Mouse (Mus musculus) neural tube, embryonic 14.5 days (tissue): Measurements from ENCODE around the gene Cd46. TPM values are rescaled to one million over a fixed set of nuclear protein-coding genes. Genes with fewer than 3 reads are reported as not detected.

Experiments used
- ATAC-seq: fragments of 200-750 bp; cut with Nextera tagmentation; 2 replicates; pipeline ENCODE4 v1.8.0; 2017; ENCODE audit warnings: low read depth, mild to moderate bottlenecking, moderate TSS enrichment, moderate library complexity
- H3K27ac ChIP-seq: fragments of 300-500 bp; sonication (generic); 2 replicates; pipeline ENCODE4 v1.5.1; 2014; ENCODE audit warnings: low read depth, mild to moderate bottlenecking, control low read depth, low read length, moderate library complexity, mixed read lengths
- H3K27me3 ChIP-seq: fragments of 300-500 bp; sonication (generic); 2 replicates; pipeline ENCODE4 v1.6.1; 2014; ENCODE audit warnings: low read length; ENCODE audit not compliant: control insufficient read depth, insufficient read depth
- H3K36me3 ChIP-seq: fragments of 300-500 bp; sonication (generic); 2 replicates; pipeline ENCODE4 v1.6.1; 2014; ENCODE audit warnings: low read length, mixed read lengths; ENCODE audit not compliant: control insufficient read depth, insufficient read depth
- H3K4me1 ChIP-seq: fragments of 300-500 bp; sonication (generic); 2 replicates; pipeline ENCODE4 v1.6.1; 2014; ENCODE audit warnings: low read length; ENCODE audit not compliant: control insufficient read depth, insufficient read depth
- H3K4me2 ChIP-seq: fragments of 300-500 bp; sonication (generic); 2 replicates; pipeline ENCODE4 v1.6.1; 2014; ENCODE audit warnings: mild to moderate bottlenecking, low read depth, low read length, control low read depth
- H3K4me3 ChIP-seq: fragments of 300-500 bp; sonication (generic); 2 replicates; pipeline ENCODE4 v1.5.1; 2014; ENCODE audit warnings: low read depth, low read length, control low read depth, mixed read lengths
- H3K9ac ChIP-seq: fragments of 300-500 bp; sonication (generic); replicated peaks from 2 replicates; pipeline ENCODE4 v1.6.1; 2014; ENCODE audit warnings: low read depth, mild to moderate bottlenecking, control low read depth, low read length, mixed read lengths
- H3K9me3 ChIP-seq: fragments of 300-500 bp; sonication (generic); 2 replicates; pipeline ENCODE4 v1.6.1; 2016; ENCODE audit warnings: low read length; ENCODE audit not compliant: control insufficient read depth
- WGBS: fragments of 180-500 bp; shearing (Covaris S2); extraction: QIAGEN DNeasy Blood & Tissue Kit; methylation state at CpG from one replicate; pipeline ENCODE4 v1.1.7; 2014; 5-methylcytosine and 5-hydroxymethylcytosine counted together
- microRNA counts: library from miRNA; unstranded; fragments of <30 nt; microRNA quantifications from one replicate; lab custom pipeline; 2016
- microRNA-seq: library from miRNA; unstranded; fragments of <30 nt; microRNA quantifications from one replicate; pipeline ENCODE4, GENCODE M21; 2016
- polyA plus RNA-seq: library from polyadenylated mRNA; unstranded; fragments of >200 nt; fragmentation: Nextera tagmentation; extraction: Ambion mirVana; gene quantifications from 2 replicates; pipeline ENCODE4 v1.2.1, GENCODE M21; 2014

Gene Cd46
- polyA plus RNA-seq, 1 experiment from 2014 or later: 1.3 TPM

DNA sequence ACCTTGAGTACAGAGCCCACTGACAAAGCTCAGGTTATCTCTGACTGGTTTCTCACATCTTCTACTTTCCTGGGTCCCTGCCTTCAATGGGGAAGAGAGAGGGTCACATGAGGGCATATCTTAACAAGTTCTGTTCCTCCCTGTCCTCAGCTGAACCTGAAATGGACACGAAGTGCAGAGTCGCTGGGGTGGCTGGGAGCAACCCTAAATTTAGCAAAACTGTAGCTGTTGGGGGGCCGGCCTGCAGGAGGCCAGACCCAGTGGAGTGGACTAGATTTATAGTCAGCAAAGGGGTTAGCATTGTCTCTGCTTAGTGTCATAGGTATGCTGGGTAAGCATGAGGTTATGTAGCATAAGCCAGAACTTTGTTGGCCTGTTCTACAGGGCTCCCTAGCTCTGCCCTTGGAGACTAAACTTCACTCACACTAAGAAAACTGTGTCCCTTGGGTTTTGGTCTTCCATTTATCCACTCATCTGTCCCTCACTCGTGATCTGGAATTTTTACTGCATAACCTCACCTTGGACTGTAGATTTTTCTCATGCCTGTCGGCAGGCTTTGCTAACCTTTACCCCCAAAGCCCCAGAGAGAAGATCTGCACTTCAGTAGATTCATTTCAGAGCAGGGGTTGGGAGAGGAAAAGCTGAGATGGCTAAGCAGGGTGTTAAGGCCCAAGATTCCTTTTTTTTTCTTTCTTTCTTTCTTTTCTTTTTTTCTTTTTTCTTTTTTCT is 99.3 kb downstream of the Cd46 start:
- WGBS: 73% methylated on average over 5 of the region's 5 CpGs
- Histone ChIP-seq H3K4me1 (no peaks in the 10 kb centered on the region), H3K27ac (no peak overlapping the region), H3K27me3 (no peaks in the 10 kb centered on the region), H3K36me3 (no peaks in the 10 kb centered on the region), H3K4me2 (no peak overlapping the region), H3K4me3 (no peak overlapping the region), H3K9ac (no peak overlapping the region), H3K9me3 (no peaks in the 10 kb centered on the region)
- no peak for ATAC-seq

DNA sequence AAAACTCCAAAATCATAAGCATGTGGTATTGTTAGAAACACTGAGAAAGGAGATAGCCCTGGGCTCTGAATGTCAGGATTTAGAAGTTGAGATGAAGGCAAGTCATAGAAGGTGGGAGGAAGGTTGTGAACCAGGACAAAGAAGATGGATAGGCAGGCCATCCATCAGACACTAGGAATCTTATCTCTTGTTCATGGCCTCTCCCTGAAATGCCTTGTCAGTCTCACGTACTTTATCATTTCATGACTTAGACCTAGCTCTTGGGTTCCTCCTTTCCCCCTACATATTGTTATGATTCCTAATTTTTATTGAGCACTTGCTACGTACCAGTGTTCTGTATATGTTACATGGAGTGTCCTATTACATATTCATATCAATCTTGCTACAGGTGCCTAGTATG is 100.4 kb downstream of the Cd46 start:
- Histone ChIP-seq H3K4me2 (no peak overlapping the region), H3K9ac (no peak overlapping the region), H3K4me1 (no peaks in the 10 kb centered on the region), H3K27me3 (no peaks in the 10 kb centered on the region), H3K9me3 (no peaks in the 10 kb centered on the region), H3K27ac (no peak overlapping the region), H3K36me3 (no peaks in the 10 kb centered on the region), H3K4me3 (no peak overlapping the region)
- WGBS: 88% methylated on average over 2 of the region's 2 CpGs
- ATAC-seq: no peak

DNA sequence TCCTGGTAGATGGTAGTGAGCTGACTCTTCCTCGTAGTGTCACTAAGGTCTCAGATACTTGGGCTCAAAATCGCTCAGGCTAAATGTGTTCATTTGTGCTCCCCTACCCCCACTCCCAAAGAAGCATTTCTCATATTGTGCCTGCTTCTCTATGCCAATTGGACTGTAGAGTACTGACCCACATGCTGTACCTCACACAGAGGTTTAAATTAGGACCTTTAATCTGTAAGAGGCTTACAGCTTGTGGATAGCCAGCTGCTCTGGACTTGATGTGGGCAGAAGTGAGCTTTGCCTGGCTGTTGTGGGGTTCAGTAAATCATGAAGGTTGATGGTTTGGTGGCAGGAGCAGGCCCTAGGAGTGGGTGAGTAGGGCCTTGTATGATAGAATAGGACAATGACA is 101.1 kb downstream of the Cd46 start:
- H3K4me1 ChIP-seq: no peaks in the 10 kb centered on the region
- 97% methylated on average over 2 of the region's 2 CpGs for WGBS

DNA sequence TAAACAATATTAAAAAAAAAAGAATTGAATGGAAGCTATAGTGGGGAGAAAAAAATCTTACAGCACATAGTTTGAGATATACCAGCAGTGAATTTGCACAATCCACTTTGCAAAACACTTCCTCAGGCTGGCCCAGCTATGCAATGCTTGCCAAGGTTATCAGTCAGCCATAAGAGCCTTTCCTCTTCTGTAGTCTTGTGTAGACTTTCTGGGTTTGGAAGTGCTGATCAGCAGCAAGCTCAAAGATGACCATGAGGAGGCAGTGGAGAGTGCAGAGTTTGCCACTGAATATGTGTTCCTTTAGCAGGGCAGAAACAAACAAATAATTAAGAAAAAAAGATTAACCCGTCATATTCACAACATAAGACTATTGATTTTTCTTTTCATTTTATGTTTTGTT is 103.0 kb downstream of the Cd46 start:
- Histone ChIP-seq H3K4me3 (no peak overlapping the region), H3K4me2 (no peak overlapping the region), H3K9ac (no peak overlapping the region), H3K27me3 (no peaks in the 10 kb centered on the region), H3K36me3 (no peaks in the 10 kb centered on the region), H3K9me3 (no peaks in the 10 kb centered on the region), H3K27ac (no peak overlapping the region), H3K4me1 (no peaks in the 10 kb centered on the region)
- no peak for ATAC-seq
- WGBS: 100% methylated on average over 1 of the region's 1 CpGs

More for the DNA sequence above, 101.1 kb downstream of the Cd46 start:
- no peaks in the 10 kb centered on the region for H3K27me3 ChIP-seq
- no peaks in the 10 kb centered on the region for H3K9me3 ChIP-seq
- H3K36me3 ChIP-seq: no peaks in the 10 kb centered on the region
- H3K9ac ChIP-seq: no peak overlapping the region
- no peak for ATAC-seq
- no peak overlapping the region for H3K4me3 ChIP-seq
- no peak overlapping the region for H3K27ac ChIP-seq
- H3K4me2 ChIP-seq: no peak overlapping the region

MicroRNAs encoded within 50 kb of the gene (microRNA counts, 519-probe panel; counts per million panel counts)
- microRNA mmu-miR-29b (lab: Ali Mortazavi, UCI) (2,618 counts per million, percentile 13 among the panel's probes with 10 or more counts), microRNA mmu-miR-29c (lab: Ali Mortazavi, UCI) (4,797 counts per million, percentile 63 among the panel's probes with 10 or more counts)

Small RNAs within 50 kb of the gene (microRNA-seq; reads per million reads assigned to microRNA genes)
- gene Mir29b-2 (1.1 reads per million), gene Mir29c (105 reads per million, percentile 48 among the genes with 10 or more reads in this experiment)

Other genes starting within 250 kb of the Cd46 start
- 19.5 and 34.2 TPM in 2 replicates for gene Cd34, start 153.4 kb downstream of the Cd46 start, polyA plus RNA-seq
- gene Cr1l, start 39.3 kb upstream of the Cd46 start, polyA plus RNA-seq: 34.8 and 35.6 TPM in 2 replicates
- 0.68 and 0.84 TPM in 2 replicates for gene Cr2, start 84.5 kb upstream of the Cd46 start, polyA plus RNA-seq